Mouse (Mus musculus): ENCODE data around the gene Triobp. TPM values are rescaled to one million over a fixed set of nuclear protein-coding genes. Genes with fewer than 3 reads are reported as not detected.
"Not testable (repeated sequence)": the region's sequence is repeated elsewhere in the genome, so short reads cannot be mapped to it uniquely, and the experiment has no call there.

The Triobp gene
- polyA plus RNA-seq, 1 experiment from 2014 or later, result 33.4 TPM

DNA sequence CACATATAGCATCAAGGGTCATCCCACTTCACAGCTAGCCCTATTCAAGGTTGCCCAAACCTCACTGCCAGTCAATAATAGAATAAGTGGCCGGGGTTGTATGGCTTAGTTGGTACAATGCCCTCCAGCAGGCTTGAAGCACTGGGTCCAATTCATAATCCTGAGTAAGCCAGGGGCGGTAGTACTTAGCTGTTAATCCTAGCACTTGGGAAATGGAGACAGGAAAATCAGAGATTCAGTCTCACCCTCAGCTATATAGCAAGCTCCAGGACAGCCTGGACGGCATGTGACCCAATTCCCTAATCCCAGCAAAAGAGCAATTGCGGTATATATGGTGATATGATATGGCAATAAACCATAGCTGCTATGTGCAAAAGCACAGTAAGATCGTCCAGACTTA, 59.5 kb downstream of the Triobp start:
- Histone ChIP-seq H3K4me3 (ENCODE audit: low read depth, low read length) (no peak overlapping the region), H3K4me2 (ENCODE audit: low read depth, low read length) (no peak overlapping the region), H3K27ac (replicated peaks; ENCODE audit: low read depth, low read length) (no peak overlapping the region), H3K27me3 (ENCODE audit: control insufficient read depth, insufficient read depth, low read length) (no peaks in the 10 kb centered on the region), H3K36me3 (replicated peaks; ENCODE audit: control insufficient read depth, insufficient read depth, low read depth, low read length) (peaks cover 5% of the 10 kb centered on the region), H3K9ac (replicated peaks; ENCODE audit: low read length) (no peak overlapping the region), H3K9me3 (replicated peaks; ENCODE audit: control insufficient read depth, low read length) (no peaks in the 10 kb centered on the region), H3K4me1 (ENCODE audit: control insufficient read depth, insufficient read depth, low read length) (no peaks in the 10 kb centered on the region)
- ATAC-seq (replicated peaks; ENCODE audit: insufficient number of reproducible peaks, low FRiP score, low TSS enrichment, low read depth) (no peak), DNase-seq (ENCODE audit: low spot score) (no peak)
- 92% methylated on average over 5 of the region's 5 CpGs for WGBS

DNA sequence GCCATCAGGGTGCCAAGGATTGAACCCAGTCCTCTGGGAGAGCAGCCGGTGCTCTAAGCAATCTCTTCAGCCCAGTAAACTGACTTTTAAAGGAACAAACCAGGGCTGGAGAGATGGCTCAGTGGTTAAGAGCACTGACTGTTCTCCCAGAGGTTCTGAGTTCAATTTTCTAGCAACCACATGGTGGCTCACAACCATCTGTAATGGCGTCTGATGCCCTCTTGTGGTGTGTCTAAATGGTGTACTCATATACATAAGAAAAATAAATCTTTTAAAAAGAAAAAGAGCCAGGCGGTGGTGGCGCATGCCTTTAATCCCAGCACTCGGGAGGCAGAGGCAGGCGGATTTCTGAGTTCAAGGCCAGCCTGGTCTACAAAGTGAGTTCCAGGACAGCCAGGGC, 60.3 kb downstream of the Triobp start:
- WGBS, result 92% methylated on average over 6 of the region's 6 CpGs

DNA sequence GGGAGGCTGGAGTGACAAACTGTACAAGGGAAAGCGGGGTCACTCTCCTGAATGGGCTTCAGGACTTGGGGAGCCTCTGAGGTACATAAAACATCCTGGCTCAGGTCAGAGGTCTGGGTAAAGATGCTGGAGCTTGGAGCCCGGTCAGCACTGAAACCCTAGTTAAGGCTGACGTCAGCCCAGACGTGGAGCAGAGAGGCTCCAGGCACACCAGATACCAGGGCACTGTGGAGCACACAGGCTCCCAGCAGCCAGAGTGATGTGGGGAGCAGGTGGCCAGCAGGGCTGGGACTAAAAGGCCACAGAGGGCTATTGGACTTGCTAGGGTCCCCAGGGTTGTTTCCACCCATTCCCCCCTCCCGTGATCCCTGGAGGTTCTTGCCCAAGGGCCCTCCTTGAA, 62.2 kb downstream of the Triobp start:
- Histone ChIP-seq H3K9me3 (replicated peaks; ENCODE audit: control insufficient read depth, low read length) (no peaks in the 10 kb centered on the region), H3K9ac (replicated peaks; ENCODE audit: low read length) (no peak overlapping the region), H3K36me3 (replicated peaks; ENCODE audit: control insufficient read depth, insufficient read depth, low read depth, low read length) (no peaks in the 10 kb centered on the region; the same call in 1 of the 2 replicates), H3K4me1 (ENCODE audit: control insufficient read depth, insufficient read depth, low read length) (no peaks in the 10 kb centered on the region), H3K27me3 (ENCODE audit: control insufficient read depth, insufficient read depth, low read length) (no peaks in the 10 kb centered on the region), H3K27ac (replicated peaks; ENCODE audit: low read depth, low read length) (no peak overlapping the region), H3K4me3 (ENCODE audit: low read depth, low read length) (no peak overlapping the region), H3K4me2 (ENCODE audit: low read depth, low read length) (no peak overlapping the region)
- DNase-seq (ENCODE audit: low spot score) (no peak), ATAC-seq (replicated peaks; ENCODE audit: insufficient number of reproducible peaks, low FRiP score, low TSS enrichment, low read depth) (no peak)
- 63% methylated on average over 5 of the region's 5 CpGs for whole genome bisulfite sequencing

More for the DNA sequence above, 60.3 kb downstream of the Triobp start:
- H3K27me3 ChIP-seq (ENCODE audit: control insufficient read depth, insufficient read depth, low read length); H3K9ac ChIP-seq (replicated peaks; ENCODE audit: low read length); H3K4me1 ChIP-seq (ENCODE audit: control insufficient read depth, insufficient read depth, low read length); ATAC-seq (replicated peaks; ENCODE audit: insufficient number of reproducible peaks, low FRiP score, low TSS enrichment, low read depth); H3K27ac ChIP-seq (replicated peaks; ENCODE audit: low read depth, low read length); H3K36me3 ChIP-seq (replicated peaks; ENCODE audit: control insufficient read depth, insufficient read depth, low read depth, low read length); DNase-seq (ENCODE audit: low spot score); H3K9me3 ChIP-seq (replicated peaks; ENCODE audit: control insufficient read depth, low read length); H3K4me3 ChIP-seq (ENCODE audit: low read depth, low read length); H3K4me2 ChIP-seq (ENCODE audit: low read depth, low read length): not testable (repeated sequence)

DNA sequence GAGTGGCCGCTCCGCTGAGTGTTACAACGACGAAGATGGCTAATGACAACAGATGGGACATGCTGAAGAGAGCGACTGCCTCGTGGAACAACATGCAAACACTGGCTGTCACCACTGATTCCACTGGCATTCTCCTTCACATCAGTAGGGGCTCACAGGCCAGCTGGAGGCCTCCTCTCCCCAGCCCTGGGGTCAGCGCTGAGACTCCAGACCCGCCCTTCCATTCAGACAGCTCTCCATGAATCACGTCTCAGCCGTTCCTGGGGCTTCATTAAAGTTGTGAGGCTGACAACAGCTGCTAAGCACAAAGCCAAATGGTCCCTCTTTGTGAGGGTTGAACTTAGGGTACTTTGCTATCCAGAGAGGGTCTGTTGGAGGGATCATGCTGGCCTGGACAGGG, 64.0 kb downstream of the Triobp start:
- H3K9me3 ChIP-seq (replicated peaks; ENCODE audit: control insufficient read depth, low read length), result no peaks in the 10 kb centered on the region
- H3K27me3 ChIP-seq (ENCODE audit: control insufficient read depth, insufficient read depth, low read length), result no peaks in the 10 kb centered on the region
- DNase-seq (ENCODE audit: low spot score) (no peak), ATAC-seq (replicated peaks; ENCODE audit: insufficient number of reproducible peaks, low FRiP score, low TSS enrichment, low read depth) (no peak)
- H3K4me2 ChIP-seq (ENCODE audit: low read depth, low read length), result no peak overlapping the region
- H3K27ac ChIP-seq (replicated peaks; ENCODE audit: low read depth, low read length), result no peak overlapping the region
- H3K4me1 ChIP-seq (ENCODE audit: control insufficient read depth, insufficient read depth, low read length), result no peaks in the 10 kb centered on the region
- no peak overlapping the region for H3K9ac ChIP-seq (replicated peaks; ENCODE audit: low read length)
- H3K4me3 ChIP-seq (ENCODE audit: low read depth, low read length), result no peak overlapping the region
- 58% methylated on average over 10 of the region's 10 CpGs for WGBS
- H3K36me3 ChIP-seq (replicated peaks; ENCODE audit: control insufficient read depth, insufficient read depth, low read depth, low read length), result no peaks in the 10 kb centered on the region; the same call in 1 of the 2 replicates

DNA sequence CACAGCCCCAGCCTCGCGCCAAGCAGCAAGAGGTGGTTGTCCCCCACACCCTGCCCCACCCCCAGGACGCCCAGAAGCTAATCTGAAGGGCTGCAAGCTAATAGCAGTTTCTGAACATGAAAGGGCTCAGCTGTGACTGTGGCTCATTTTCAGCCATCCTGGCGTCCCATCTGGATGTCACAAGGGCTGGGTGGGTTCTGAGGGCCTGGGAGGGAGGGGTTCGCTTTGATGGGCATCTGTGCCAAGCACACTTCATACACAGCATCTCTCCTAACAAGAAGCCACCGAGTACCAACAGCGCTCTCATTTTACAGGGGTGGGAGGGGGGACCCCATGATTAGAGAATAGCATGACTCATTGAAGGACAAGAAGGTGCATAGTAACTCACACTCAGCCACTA, 65.9 kb downstream of the Triobp start:
- no peak overlapping the region for H3K9ac ChIP-seq (replicated peaks; ENCODE audit: low read length)
- no peak overlapping the region for H3K4me3 ChIP-seq (ENCODE audit: low read depth, low read length)
- H3K27ac ChIP-seq (replicated peaks; ENCODE audit: low read depth, low read length), result no peak overlapping the region
- ATAC-seq (replicated peaks; ENCODE audit: insufficient number of reproducible peaks, low FRiP score, low TSS enrichment, low read depth) (no peak), DNase-seq (ENCODE audit: low spot score) (no peak)
- WGBS, result 71% methylated on average over 7 of the region's 7 CpGs
- no peaks in the 10 kb centered on the region for H3K27me3 ChIP-seq (ENCODE audit: control insufficient read depth, insufficient read depth, low read length)
- H3K4me2 ChIP-seq (ENCODE audit: low read depth, low read length), result no peak overlapping the region
- no peaks in the 10 kb centered on the region for H3K9me3 ChIP-seq (replicated peaks; ENCODE audit: control insufficient read depth, low read length)
- H3K36me3 ChIP-seq (replicated peaks; ENCODE audit: control insufficient read depth, insufficient read depth, low read depth, low read length), result no peaks in the 10 kb centered on the region
- H3K4me1 ChIP-seq (ENCODE audit: control insufficient read depth, insufficient read depth, low read length), result no peaks in the 10 kb centered on the region

DNA sequence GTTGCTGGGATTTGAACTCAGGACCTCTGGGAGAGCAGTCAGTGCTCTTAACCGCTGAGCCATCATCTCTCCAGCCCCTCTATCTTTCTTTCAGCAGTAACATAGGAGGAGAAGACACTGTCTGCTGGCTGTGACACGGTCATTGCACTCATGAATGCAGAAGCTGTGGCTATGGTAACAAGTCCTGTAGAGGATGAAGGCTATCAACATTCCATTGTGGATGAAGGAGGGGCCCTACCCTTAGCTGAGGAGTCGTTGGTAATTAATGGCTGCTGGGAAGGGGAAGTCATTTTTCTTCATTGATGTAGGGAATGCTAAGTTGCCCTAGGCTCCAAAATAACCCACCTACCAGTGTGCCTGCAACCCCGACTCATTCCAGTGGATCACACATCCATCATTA, 70.7 kb downstream of the Triobp start:
- WGBS, result 58% methylated on average over 4 of the region's 4 CpGs
- H3K4me2 ChIP-seq (ENCODE audit: low read depth, low read length), result no peak overlapping the region
- no peaks in the 10 kb centered on the region for H3K36me3 ChIP-seq (replicated peaks; ENCODE audit: control insufficient read depth, insufficient read depth, low read depth, low read length)
- no peaks in the 10 kb centered on the region for H3K9me3 ChIP-seq (replicated peaks; ENCODE audit: control insufficient read depth, low read length)
- H3K4me1 ChIP-seq (ENCODE audit: control insufficient read depth, insufficient read depth, low read length), result no peaks in the 10 kb centered on the region
- no peaks in the 10 kb centered on the region for H3K27me3 ChIP-seq (ENCODE audit: control insufficient read depth, insufficient read depth, low read length)
- no peak for ATAC-seq (replicated peaks; ENCODE audit: insufficient number of reproducible peaks, low FRiP score, low TSS enrichment, low read depth)
- no peak for DNase-seq (ENCODE audit: low spot score)
- H3K27ac ChIP-seq (replicated peaks; ENCODE audit: low read depth, low read length), result no peak overlapping the region
- H3K9ac ChIP-seq (replicated peaks; ENCODE audit: low read length), result no peak overlapping the region
- no peak overlapping the region for H3K4me3 ChIP-seq (ENCODE audit: low read depth, low read length)

DNA sequence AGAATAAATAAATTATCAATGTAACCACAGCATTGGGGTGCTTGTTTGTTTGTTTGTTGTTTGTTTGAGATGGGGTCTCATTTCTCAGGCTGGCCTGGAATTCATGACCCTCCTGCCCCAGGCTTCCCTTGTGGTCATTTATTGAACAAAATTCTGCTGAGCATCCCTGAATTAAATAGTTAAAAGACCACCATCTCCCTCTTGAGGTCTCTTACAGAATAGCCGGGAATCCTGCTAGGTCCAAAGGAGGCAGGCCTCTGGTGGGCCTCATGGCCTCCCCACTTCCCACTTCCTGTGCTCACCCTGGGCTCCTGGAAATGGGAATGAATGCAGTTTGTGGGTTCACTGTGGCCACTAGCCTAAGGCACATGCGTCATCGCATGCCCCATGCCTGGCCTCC, 71.4 kb downstream of the Triobp start:
- Histone ChIP-seq H3K27me3 (ENCODE audit: control insufficient read depth, insufficient read depth, low read length) (no peaks in the 10 kb centered on the region), H3K9me3 (replicated peaks; ENCODE audit: control insufficient read depth, low read length) (no peaks in the 10 kb centered on the region), H3K4me2 (ENCODE audit: low read depth, low read length) (no peak overlapping the region), H3K9ac (replicated peaks; ENCODE audit: low read length) (no peak overlapping the region), H3K4me3 (ENCODE audit: low read depth, low read length) (no peak overlapping the region), H3K4me1 (ENCODE audit: control insufficient read depth, insufficient read depth, low read length) (no peaks in the 10 kb centered on the region), H3K27ac (replicated peaks; ENCODE audit: low read depth, low read length) (no peak overlapping the region), H3K36me3 (replicated peaks; ENCODE audit: control insufficient read depth, insufficient read depth, low read depth, low read length) (no peaks in the 10 kb centered on the region)
- 64% methylated on average over 3 of the region's 3 CpGs for WGBS
- DNase-seq (ENCODE audit: low spot score) (peak; percentile 57), ATAC-seq (replicated peaks; ENCODE audit: insufficient number of reproducible peaks, low FRiP score, low TSS enrichment, low read depth) (no peak)

DNA sequence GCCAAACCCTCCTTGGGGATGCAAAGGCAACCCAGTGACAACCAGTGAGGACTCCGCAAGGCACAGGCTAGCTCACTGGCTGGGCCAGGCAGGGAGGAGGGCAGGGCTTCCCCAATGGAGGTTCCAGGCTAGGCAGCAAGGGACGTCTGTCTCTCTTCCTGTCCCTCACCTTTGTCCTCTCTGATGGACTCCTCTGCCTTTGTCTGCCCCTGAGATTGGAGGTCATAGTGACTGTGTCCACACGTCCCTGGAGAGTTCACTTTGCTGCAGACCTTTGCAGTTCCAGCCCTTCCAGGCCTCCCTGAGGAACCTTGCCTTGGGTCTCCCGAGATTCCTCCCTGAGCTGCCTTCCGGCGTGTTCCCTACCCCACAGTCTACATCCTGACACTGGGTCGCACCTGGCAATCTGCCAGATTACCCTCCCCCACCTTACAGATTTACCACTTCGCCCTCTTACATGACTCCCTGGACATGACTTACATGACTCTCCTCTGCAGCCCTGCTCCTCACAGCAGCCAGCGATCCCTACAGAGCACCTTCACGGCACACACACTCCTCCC, 75.2 kb downstream of the Triobp start:
- no peak overlapping the region for H3K4me2 ChIP-seq (ENCODE audit: low read depth, low read length)
- H3K27me3 ChIP-seq (ENCODE audit: control insufficient read depth, insufficient read depth, low read length), result no peaks in the 10 kb centered on the region
- no peak overlapping the region for H3K27ac ChIP-seq (replicated peaks; ENCODE audit: low read depth, low read length)
- ATAC-seq (replicated peaks; ENCODE audit: insufficient number of reproducible peaks, low FRiP score, low TSS enrichment, low read depth) (no peak), DNase-seq (ENCODE audit: low spot score) (no peak)
- no peak overlapping the region for H3K4me3 ChIP-seq (ENCODE audit: low read depth, low read length)
- no peaks in the 10 kb centered on the region for H3K9me3 ChIP-seq (replicated peaks; ENCODE audit: control insufficient read depth, low read length)
- no peak overlapping the region for H3K9ac ChIP-seq (replicated peaks; ENCODE audit: low read length)
- peaks cover 2% of the 10 kb centered on the region; the same call in 1 of the 2 replicates for H3K4me1 ChIP-seq (ENCODE audit: control insufficient read depth, insufficient read depth, low read length)
- 65% methylated on average over 10 of the region's 10 CpGs for WGBS
- H3K36me3 ChIP-seq (replicated peaks; ENCODE audit: control insufficient read depth, insufficient read depth, low read depth, low read length), result no peaks in the 10 kb centered on the region

Data from embryonic facial prominence, embryonic 11.5 days (tissue).